Mouse (Mus musculus): ENCODE measurements around the gene Myof.

Gene Myof

GRCm38 (mm10) chr19:37954236-37954635, 89.1 kb downstream of the Myof start:
- DNase-seq (ENCODE audit: low read depth, low spot score), result no peak

GRCm38 (mm10) chr19:37946696-37947095, 96.7 kb downstream of the Myof start:
- DNase-seq (ENCODE audit: low read depth, low spot score), result peak; percentile 7

- no peak for DNase-seq (ENCODE audit: low read depth, low spot score)
Measured at GRCm38 (mm10) chr19:37946053-37946452, 97.3 kb downstream of the Myof start.

GRCm38 (mm10) chr19:37939203-37939602, 104.2 kb downstream of the Myof start:
- DNase-seq (ENCODE audit: low read depth, low spot score), result no peak

GRCm38 (mm10) chr19:37937092-37937491, 106.3 kb downstream of the Myof start:
- no peak for DNase-seq (ENCODE audit: low read depth, low spot score)

DNA sequence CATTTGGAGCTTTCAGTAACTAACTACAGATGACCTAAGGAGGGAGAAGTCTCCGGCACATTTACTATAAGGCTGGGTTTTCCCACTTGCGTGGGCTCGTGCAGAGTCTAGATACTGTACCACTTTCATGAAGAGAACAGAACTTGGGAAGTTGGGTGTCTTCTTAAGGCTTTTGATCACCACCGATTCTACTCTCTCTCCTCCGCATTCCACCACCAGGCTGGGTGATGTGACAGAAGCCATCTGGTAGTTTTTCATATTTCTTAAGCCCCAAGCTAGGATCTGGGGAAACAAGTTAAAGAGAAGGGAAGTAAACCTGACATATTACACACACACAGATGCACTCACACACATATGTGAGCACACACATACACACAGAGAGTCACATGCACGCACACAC, 108.7 kb downstream of the Myof start:
- no peak for DNase-seq (ENCODE audit: low read depth, low spot score)

- no peak for DNase-seq (ENCODE audit: low read depth, low spot score)
Measured at GRCm38 (mm10) chr19:37932198-37932597, 111.2 kb downstream of the Myof start.

DNA sequence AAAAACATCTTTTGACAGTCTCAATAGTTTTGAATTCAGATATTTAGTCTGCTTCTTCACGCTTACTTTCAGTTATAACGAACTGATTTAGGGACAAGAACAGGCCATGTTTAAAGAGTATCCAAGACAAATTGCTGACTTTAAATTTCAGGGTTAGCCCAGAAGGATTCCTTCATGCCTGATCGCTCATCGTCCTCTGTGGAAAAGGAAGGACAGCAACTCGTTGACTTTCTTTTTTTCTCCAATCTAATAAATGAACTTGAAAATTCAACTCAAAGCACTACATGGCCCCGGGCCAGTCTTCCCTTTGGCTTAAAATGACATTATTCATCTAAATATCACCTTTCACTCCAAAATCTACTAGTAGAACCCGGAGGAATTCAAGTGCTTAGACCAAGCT, 115.5 kb downstream of the Myof start:
- no peak for DNase-seq (ENCODE audit: low read depth, low spot score)

DNA sequence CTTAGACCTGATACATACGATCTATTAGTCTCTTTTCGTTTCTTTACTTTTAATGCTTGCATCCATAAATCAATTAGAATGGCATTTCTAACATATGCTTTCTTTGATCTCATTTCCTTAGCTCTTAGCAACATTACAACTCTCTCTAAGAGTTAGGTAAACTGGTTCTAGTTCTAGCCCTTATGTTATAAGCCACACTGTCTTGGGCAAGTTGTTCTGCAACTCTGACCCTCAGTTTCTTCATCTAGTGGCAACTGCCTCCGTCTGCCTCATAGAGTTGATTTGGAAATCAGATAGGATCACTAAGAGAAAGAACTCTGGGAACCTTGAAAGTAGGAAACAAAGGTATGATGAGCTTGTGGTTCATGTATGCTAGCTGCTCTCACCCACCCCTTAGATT, 118.1 kb downstream of the Myof start:
- DNase-seq (ENCODE audit: low read depth, low spot score), result no peak

DNA sequence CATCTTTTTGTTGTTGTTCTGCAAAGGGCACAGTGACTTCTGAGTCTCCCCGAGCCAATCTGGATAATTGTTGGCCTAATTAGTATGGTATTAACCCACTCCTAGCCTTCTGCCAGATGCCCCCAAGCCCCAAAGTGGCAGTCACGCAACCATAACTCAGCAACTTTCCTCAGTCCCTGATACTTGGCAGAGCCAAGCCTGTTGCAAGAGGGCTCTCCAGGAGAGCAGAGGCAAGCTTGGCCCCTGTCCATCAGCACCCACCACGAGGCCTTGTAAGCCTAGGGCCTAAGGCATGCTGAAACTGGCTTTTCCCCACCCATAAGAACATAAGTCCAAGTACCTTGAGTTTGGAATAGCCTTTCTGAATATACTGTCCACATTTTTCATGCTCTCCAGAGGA, 119.1 kb downstream of the Myof start:
- no peak for DNase-seq (ENCODE audit: low read depth, low spot score)

GRCm38 (mm10) chr19:37921098-37921497, 122.3 kb downstream of the Myof start:
- no peak for DNase-seq (ENCODE audit: low read depth, low spot score)

- DNase-seq (ENCODE audit: low read depth, low spot score), result no peak
Measured at GRCm38 (mm10) chr19:37918515-37918932, 124.9 kb downstream of the Myof start.

- DNase-seq (ENCODE audit: low read depth, low spot score), result no peak
Measured at GRCm38 (mm10) chr19:37914261-37914660, 129.1 kb downstream of the Myof start.

GRCm38 (mm10) chr19:37912501-37912900, 130.9 kb downstream of the Myof start:
- no peak for DNase-seq (ENCODE audit: low read depth, low spot score)

DNA sequence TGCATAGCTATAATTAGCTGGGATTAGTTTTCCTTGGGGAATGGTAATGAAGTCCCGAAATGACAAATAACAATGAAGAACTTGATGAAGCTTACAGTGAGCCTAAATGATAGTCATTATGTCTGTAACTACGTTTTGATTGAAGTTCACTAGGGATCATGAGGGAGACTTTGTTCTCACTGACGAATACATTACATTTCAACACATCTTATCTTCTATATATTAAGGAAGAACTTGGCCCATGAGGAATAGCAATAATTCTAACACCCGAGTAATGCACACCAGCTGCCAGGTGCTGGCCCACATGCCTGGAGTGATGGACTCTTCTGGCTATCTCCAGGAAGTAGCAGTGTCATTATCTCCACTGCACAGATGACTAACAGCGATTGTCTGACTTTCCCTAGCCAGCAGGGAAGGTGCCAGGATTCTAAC, 133.5 kb downstream of the Myof start:
- no peak for DNase-seq (ENCODE audit: low read depth, low spot score)

GRCm38 (mm10) chr19:37907451-37908320, 135.7 kb downstream of the Myof start:
- peak; percentile 32 for DNase-seq (ENCODE audit: low read depth, low spot score)

DNA sequence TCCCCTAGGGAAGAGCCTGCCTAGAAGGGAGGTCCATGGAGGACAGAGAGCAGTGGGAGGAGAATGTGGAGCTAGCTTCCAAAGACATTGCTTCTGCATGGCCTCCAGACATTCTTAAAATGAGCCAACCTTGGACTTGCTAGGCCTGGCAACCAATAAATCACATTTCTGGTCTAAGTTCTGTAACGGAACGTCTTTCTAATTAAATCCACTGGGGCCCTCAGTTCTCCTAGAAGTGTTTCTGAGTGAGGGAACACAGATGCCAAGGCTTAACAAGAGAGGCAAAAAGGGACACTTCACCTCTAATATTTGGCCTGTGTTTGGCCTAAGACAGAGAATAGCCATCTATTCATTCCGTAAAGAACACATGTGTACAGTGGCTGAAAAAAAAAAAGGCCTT, 136.5 kb downstream of the Myof start:
- no peak for DNase-seq (ENCODE audit: low read depth, low spot score)

DNA sequence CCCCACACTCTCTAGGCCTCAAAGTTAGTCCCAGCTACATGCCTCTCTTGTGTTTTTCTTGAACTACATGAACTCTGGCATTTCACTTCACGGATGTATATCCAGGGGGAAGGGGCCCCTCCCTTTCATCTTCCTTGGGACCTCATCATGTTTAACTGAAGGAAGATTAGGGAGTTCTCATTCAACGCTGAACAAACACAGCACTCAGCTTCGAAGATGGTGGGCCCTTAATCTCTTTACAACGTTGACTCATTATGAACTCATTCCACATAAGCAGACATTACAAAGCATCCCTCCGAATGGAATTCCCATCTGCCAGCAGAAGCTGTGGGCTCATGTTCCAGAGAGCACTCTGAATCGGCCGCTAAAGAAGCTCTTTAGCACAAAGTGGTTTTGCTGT, 147.3 kb downstream of the Myof start:
- no peak for DNase-seq (ENCODE audit: low read depth, low spot score)

- no peak for DNase-seq (ENCODE audit: low read depth, low spot score)
Measured at GRCm38 (mm10) chr19:37891006-37891405, 152.4 kb downstream of the Myof start.

GRCm38 (mm10) chr19:37886355-37887120, 156.8 kb downstream of the Myof start:
- peak; percentile 69 for DNase-seq (ENCODE audit: low read depth, low spot score)

GRCm38 (mm10) chr19:37881431-37882081, 161.8 kb downstream of the Myof start:
- no peak for DNase-seq (ENCODE audit: low read depth, low spot score)

GRCm38 (mm10) chr19:37877511-37878167, 165.7 kb downstream of the Myof start:
- no peak for DNase-seq (ENCODE audit: low read depth, low spot score)

All from embryo, embryonic 11.5 days (tissue).